ENCODE assay signal across 9 mouse cellular contexts in genomic region chr2:173334856-173335595, GRCm38 (mm10).
DNase-seq lines count a peak whose midpoint lies in the region; ATAC-seq lines count a peak whose summit lies in the region.
"Had no signal": no experiment of that assay in that cellular context is flagged by ENCODE, and none has a peak within 500 bp of the region (broad histone marks: within the 10 kb centered on the region; RNA-seq: fewer than 3 reads in every experiment).

No protein-coding gene starts in this region.

- DNase-seq in embryo, embryonic 11 days, result peak; percentile 50
- DNase-seq in embryo, embryonic 10 days (ENCODE audit: low spot score), result no peak
- peak; percentile 22 for DNase-seq in right cerebral cortex, postnatal 14 days
- no peak for DNase-seq in right cerebral cortex, adult 18-20 months
- peak; percentile 60 to 66 for DNase-seq in kidney, postnatal 4 days
- peak; percentile 64 for DNase-seq in retina, postnatal 7 days (ENCODE audit: low read depth, low spot score)
- no peak for DNase-seq in urinary bladder, postnatal 25 days (ENCODE audit: low spot score)

- ATAC-seq in frontal cortex, adult (ENCODE audit: low TSS enrichment), result no peak
- ATAC-seq: liver, embryonic 12.5 days had no signal

Comparison
In these comparisons a context has a peak if more than half of its experiments do, and no peak if none do; other contexts are left out.
1. DNase-seq: peak in embryo, embryonic 11 days (single experiment), right cerebral cortex, postnatal 14 days (single experiment), kidney, postnatal 4 days (2 of 2) and retina, postnatal 7 days (single experiment); none in embryo, embryonic 10 days (single experiment), right cerebral cortex, adult 18-20 months (single experiment) and urinary bladder, postnatal 25 days (single experiment).